Mouse (Mus musculus) G1E (cell line): Measurements from ENCODE around the gene Wdhd1. TPM values are rescaled to one million over a fixed set of nuclear protein-coding genes. Genes with fewer than 3 reads are reported as not detected.

Source experiments
- ATAC-seq: 2 replicates; pipeline ENCODE4 v1.8.0; 2016; ENCODE audit warnings: mild to moderate bottlenecking; ENCODE audit not compliant: insufficient number of reproducible peaks, poor library complexity, low FRiP score, severe bottlenecking; ENCODE audit errors: extremely low read depth
- DNase-seq: peaks from one replicate; pipeline ENCODE4 v3.0.0; 2012; ENCODE audit warnings: low spot score
- H3K27me3 ChIP-seq: 2 replicates; pipeline ENCODE4 v1.6.1; 2012; ENCODE audit warnings: mild to moderate bottlenecking, low read length, inconsistent platforms; ENCODE audit not compliant: insufficient read depth
- H3K36me3 ChIP-seq: replicated peaks from 2 replicates; pipeline ENCODE3; 2012; ENCODE audit warnings: mild to moderate bottlenecking, inconsistent platforms
- H3K4me1 ChIP-seq: 2 replicates; pipeline ENCODE4 v1.6.1; 2012; ENCODE audit warnings: low read depth, low read length, inconsistent platforms, mixed read lengths; ENCODE audit not compliant: insufficient read depth
- H3K4me3 ChIP-seq: 2 replicates; pipeline ENCODE4 v1.5.1; 2012; ENCODE audit warnings: low read depth, mild to moderate bottlenecking, inconsistent platforms, low read length, moderate library complexity, mixed read lengths
- H3K9me3 ChIP-seq: replicated peaks from 2 replicates; pipeline ENCODE4 v1.6.1; 2012; ENCODE audit warnings: inconsistent platforms
- CTCF ChIP-seq: IDR thresholded peaks from 2 replicates; pipeline ENCODE4 v1.5.1; 2012; ENCODE audit warnings: low read depth, low read length, inconsistent platforms, mixed read lengths
- GATA1 ChIP-seq: IDR thresholded peaks from 2 replicates; pipeline ENCODE4 v1.6.1; 2012; ENCODE audit warnings: borderline replicate concordance, low read length, inconsistent platforms, mixed read lengths
- GATA2 ChIP-seq: IDR thresholded peaks from 2 replicates; pipeline ENCODE4 v1.6.1; 2012; ENCODE audit warnings: low read depth, low read length, inconsistent platforms, borderline replicate concordance
- POLR2AphosphoS5 ChIP-seq: IDR thresholded peaks from 2 replicates; pipeline ENCODE4 v1.6.1; 2012; ENCODE audit warnings: low read depth, low read length, inconsistent platforms; ENCODE audit not compliant: insufficient replicate concordance
- TAL1 ChIP-seq: conservative IDR thresholded peaks from 2 replicates; pipeline ENCODE4 v1.6.1; 2012; ENCODE audit warnings: low read depth, low read length, inconsistent platforms, mixed read lengths
- polyA plus RNA-seq: library from polyadenylated mRNA; stranded (reverse); fragments of >175 nt; gene quantifications from 2 replicates; pipeline ENCODE4 v1.2.3, GENCODE M21; 2012
- total RNA-seq, 2 experiments: library from RNA; stranded (forward) in 1 of 2; stranded (reverse) in 1 of 2; fragments of 200-1000 nt in 1 of 2; fragments of >200 nt in 1 of 2; fragmentation: Nextera tagmentation in 1 of 2; gene quantifications; 2 replicates each; pipeline ENCODE4 v1.2.3; 2014 to 2017

The Wdhd1 gene
- total and polyA plus RNA-seq, 3 experiments: 11.2 to 142 (median 119) TPM

- no peak overlapping the region for H3K4me3 ChIP-seq
- H3K36me3 ChIP-seq: no peaks in the 10 kb centered on the region
- ATAC-seq: no peak
- TF ChIP-seq TAL1 (no peak), GATA2 (no peak), POLR2AphosphoS5 (no peak), CTCF (no peak), GATA1 (no peak)
- H3K4me1 ChIP-seq: peaks cover 7% of the 10 kb centered on the region; the same call in 1 of the 2 replicates
- peaks cover 10% of the 10 kb centered on the region for H3K27me3 ChIP-seq
- DNase-seq: no peak
- no peaks in the 10 kb centered on the region for H3K9me3 ChIP-seq
Measured at GRCm38 (mm10) chr14:47225931-47226330, 50.7 kb downstream of the Wdhd1 start.

- Histone ChIP-seq H3K27me3 (peaks cover 8% of the 10 kb centered on the region), H3K36me3 (no peaks in the 10 kb centered on the region), H3K9me3 (no peaks in the 10 kb centered on the region), H3K4me1 (peaks cover 7% of the 10 kb centered on the region; the same call in 1 of the 2 replicates), H3K4me3 (no peak overlapping the region)
- DNase-seq (no peak), ATAC-seq (no peak)
- TF ChIP-seq POLR2AphosphoS5: no peak
- no peak for TF ChIP-seq GATA2
- TF ChIP-seq CTCF: no peak
- no peak for TF ChIP-seq TAL1
Measured at GRCm38 (mm10) chr14:47224476-47225325, 52.0 kb downstream of the Wdhd1 start.

- no peak overlapping the region for H3K4me3 ChIP-seq
- peaks cover 12% of the 10 kb centered on the region; the same call in 1 of the 2 replicates for H3K4me1 ChIP-seq
- no peaks in the 10 kb centered on the region for H3K36me3 ChIP-seq
- DNase-seq (no peak), ATAC-seq (no peak)
- no peak for TF ChIP-seq TAL1
- no peak for TF ChIP-seq GATA2
- no peak for TF ChIP-seq GATA1
- no peak for TF ChIP-seq CTCF
- TF ChIP-seq POLR2AphosphoS5: no peak
- H3K27me3 ChIP-seq: 0 out of 2 replicates have a peak, but pooled peaks cover 3% of the 10 kb centered on the region
- no peaks in the 10 kb centered on the region for H3K9me3 ChIP-seq
Measured at GRCm38 (mm10) chr14:47222631-47223450, 53.8 kb downstream of the Wdhd1 start.

GRCm38 (mm10) chr14:47221567-47221966 lies 55.1 kb downstream of the Wdhd1 start:
- ATAC-seq: no peak

GRCm38 (mm10) chr14:47220231-47221025 lies 56.2 kb downstream of the Wdhd1 start:
- DNase-seq: no peak

More at GRCm38 (mm10) chr14:47221567-47221966, 55.1 kb downstream of the Wdhd1 start:
- H3K27me3 ChIP-seq: peaks cover 4% of the 10 kb centered on the region; the same call in 1 of the 2 replicates
- H3K4me1 ChIP-seq: peaks cover 12% of the 10 kb centered on the region; the same call in 1 of the 2 replicates
- TF ChIP-seq POLR2AphosphoS5: no peak
- no peaks in the 10 kb centered on the region for H3K9me3 ChIP-seq
- no peak overlapping the region for H3K4me3 ChIP-seq
- H3K36me3 ChIP-seq: no peaks in the 10 kb centered on the region
- DNase-seq: no peak

More at GRCm38 (mm10) chr14:47220231-47221025, 56.2 kb downstream of the Wdhd1 start:
- no peaks in the 10 kb centered on the region for H3K9me3 ChIP-seq
- H3K4me1 ChIP-seq: peaks cover 12% of the 10 kb centered on the region; the same call in 1 of the 2 replicates
- no peak for TF ChIP-seq POLR2AphosphoS5
- no peak for TF ChIP-seq CTCF
- TF ChIP-seq TAL1: no peak
- ATAC-seq: no peak
- no peaks in the 10 kb centered on the region for H3K36me3 ChIP-seq
- peaks cover 7% of the 10 kb centered on the region; the same call in 1 of the 2 replicates for H3K27me3 ChIP-seq
- H3K4me3 ChIP-seq: no peak overlapping the region
